Mouse (Mus musculus) midbrain, postnatal 0 days (tissue): ENCODE results near the gene Grk4. TPM values are rescaled to one million over a fixed set of nuclear protein-coding genes. Genes with fewer than 3 reads are reported as not detected.
"Not testable (repeated sequence)": the region's sequence is repeated elsewhere in the genome, so short reads cannot be mapped to it uniquely, and the experiment has no call there.

Experiments
- ATAC-seq: fragments of 200-750 bp; cut with Nextera tagmentation; 2 replicates; pipeline ENCODE4 v1.8.0; 2017; ENCODE audit warnings: moderate number of reproducible peaks, mild to moderate bottlenecking, moderate TSS enrichment, moderate library complexity; ENCODE audit not compliant: low FRiP score
- DNase-seq: peaks from one replicate; pipeline ENCODE4 v3.0.0-alpha.2; 2015; ENCODE audit warnings: low spot score
- H3K27ac ChIP-seq: fragments of 300-500 bp; sonication (generic); 2 replicates; pipeline ENCODE4 v1.5.1; 2014; ENCODE audit warnings: low read depth, mild to moderate bottlenecking, low read length, mixed read lengths
- H3K27me3 ChIP-seq: fragments of 300-500 bp; sonication (generic); 2 replicates; pipeline ENCODE4 v1.6.1; 2014; ENCODE audit warnings: low read length, control low read depth, mixed read lengths; ENCODE audit not compliant: insufficient read depth
- H3K36me3 ChIP-seq: fragments of 300-500 bp; sonication (generic); 2 replicates; pipeline ENCODE4 v1.6.1; 2014; ENCODE audit warnings: low read length, control low read depth, mixed read lengths; ENCODE audit not compliant: insufficient read depth
- H3K4me1 ChIP-seq: fragments of 300-500 bp; sonication (generic); 2 replicates; pipeline ENCODE4 v1.6.1; 2014; ENCODE audit warnings: mild to moderate bottlenecking, control low read depth, antibody characterized with exemption, low read length, mixed read lengths; ENCODE audit not compliant: insufficient read depth
- H3K4me2 ChIP-seq: fragments of 300-500 bp; sonication (generic); 2 replicates; pipeline ENCODE4 v1.6.1; 2014; ENCODE audit warnings: low read depth, mild to moderate bottlenecking, low read length, mixed read lengths; ENCODE audit not compliant: poor library complexity, severe bottlenecking
- H3K4me3 ChIP-seq: fragments of 300-500 bp; sonication (generic); 2 replicates; pipeline ENCODE4 v1.5.1; 2014; ENCODE audit warnings: low read depth, mild to moderate bottlenecking, low read length, moderate library complexity
- H3K9ac ChIP-seq: fragments of 300-500 bp; sonication (generic); replicated peaks from 2 replicates; pipeline ENCODE4 v1.6.1; 2014; ENCODE audit warnings: mild to moderate bottlenecking, low read length, moderate library complexity, mixed read lengths; ENCODE audit not compliant: poor library complexity, severe bottlenecking
- H3K9me3 ChIP-seq: fragments of 300-500 bp; sonication (generic); 2 replicates; pipeline ENCODE4 v1.6.1; 2016; ENCODE audit warnings: low read length, control low read depth
- CTCF ChIP-seq: IDR thresholded peaks from 2 replicates; pipeline ENCODE4 v1.5.1; 2016; ENCODE audit warnings: antibody characterized with exemption, mild to moderate bottlenecking
- WGBS: fragments of 180-500 bp; shearing (Covaris S2); extraction: QIAGEN DNeasy Blood & Tissue Kit; methylation state at CpG from one replicate; pipeline ENCODE4 v1.1.7; 2014; 5-methylcytosine and 5-hydroxymethylcytosine counted together
- polyA plus RNA-seq: library from polyadenylated mRNA; unstranded; fragments of >200 nt; fragmentation: Nextera tagmentation; extraction: Ambion mirVana; gene quantifications from 2 replicates; pipeline ENCODE4 v1.2.1, GENCODE M21; 2015
- total RNA-seq: library from RNA; depleted of rRNA; stranded (reverse); fragments of >200 nt; gene quantifications from 2 replicates; pipeline ENCODE4 v1.2.3, GENCODE M21; 2014

The Grk4 gene
- total and polyA plus RNA-seq, 2 experiments from 2014 or later = 3.0 to 4.2 TPM

- Histone ChIP-seq H3K4me1 (no peaks in the 10 kb centered on the region), H3K4me2 (no peak overlapping the region), H3K27ac (no peak overlapping the region), H3K9me3 (no peaks in the 10 kb centered on the region), H3K27me3 (no peaks in the 10 kb centered on the region), H3K36me3 (no peaks in the 10 kb centered on the region), H3K9ac (no peak overlapping the region), H3K4me3 (no peak overlapping the region)
- peak; percentile 15 for DNase-seq
- 75% methylated on average over 4 of the region's 4 CpGs for WGBS
- no peak for ATAC-seq
- TF ChIP-seq CTCF = peak; percentile 63
These were observed 10.1 kb downstream of the Grk4 start for GRCm38 (mm10) chr5:34670280-34670679.

- Histone ChIP-seq H3K36me3 (no peaks in the 10 kb centered on the region), H3K4me3 (no peak overlapping the region), H3K9me3 (no peaks in the 10 kb centered on the region), H3K27ac (no peak overlapping the region), H3K27me3 (no peaks in the 10 kb centered on the region), H3K9ac (no peak overlapping the region), H3K4me1 (no peaks in the 10 kb centered on the region), H3K4me2 (no peak overlapping the region)
- no peak for ATAC-seq
- TF ChIP-seq CTCF = no peak
- 97% methylated on average over 1 of the region's 1 CpGs for WGBS
- no peak for DNase-seq
These were observed 29.7 kb downstream of the Grk4 start for GRCm38 (mm10) chr5:34689868-34690267.

- ATAC-seq (no peak), DNase-seq (no peak)
- Histone ChIP-seq H3K9ac (no peak overlapping the region), H3K4me2 (no peak overlapping the region), H3K9me3 (no peaks in the 10 kb centered on the region), H3K4me3 (no peak overlapping the region), H3K27ac (no peak overlapping the region), H3K4me1 (no peaks in the 10 kb centered on the region), H3K36me3 (no peaks in the 10 kb centered on the region), H3K27me3 (no peaks in the 10 kb centered on the region)
- 70% methylated on average over 2 of the region's 2 CpGs for WGBS
- no peak for TF ChIP-seq CTCF
These were observed 32.6 kb downstream of the Grk4 start for GRCm38 (mm10) chr5:34692782-34693181.

GRCm38 (mm10) chr5:34695521-34695920, 35.3 kb downstream of the Grk4 start:
- no peaks in the 10 kb centered on the region for H3K9me3 ChIP-seq
- 72% methylated on average over 5 of the region's 5 CpGs for WGBS
- no peaks in the 10 kb centered on the region for H3K4me1 ChIP-seq
- DNase-seq = no peak
- no peak overlapping the region for H3K9ac ChIP-seq
- TF ChIP-seq CTCF = no peak
- no peaks in the 10 kb centered on the region for H3K36me3 ChIP-seq
- no peak for ATAC-seq
- H3K4me2 ChIP-seq = no peak overlapping the region
- no peak overlapping the region for H3K27ac ChIP-seq
- no peak overlapping the region for H3K4me3 ChIP-seq
- H3K27me3 ChIP-seq = no peaks in the 10 kb centered on the region

- Histone ChIP-seq H3K27me3 (no peaks in the 10 kb centered on the region), H3K4me1 (no peaks in the 10 kb centered on the region), H3K4me2 (no peak overlapping the region), H3K4me3 (no peak overlapping the region), H3K9me3 (no peaks in the 10 kb centered on the region), H3K36me3 (no peaks in the 10 kb centered on the region), H3K9ac (no peak overlapping the region), H3K27ac (no peak overlapping the region)
- TF ChIP-seq CTCF = no peak
- no peak for DNase-seq
- no peak for ATAC-seq
- whole genome bisulfite sequencing = 94% methylated on average over 1 of the region's 1 CpGs
These were observed 48.3 kb downstream of the Grk4 start for GRCm38 (mm10) chr5:34708436-34708835.

- H3K9me3 ChIP-seq, H3K4me3 ChIP-seq, H3K36me3 ChIP-seq, H3K9ac ChIP-seq, ATAC-seq, H3K27me3 ChIP-seq, H3K4me2 ChIP-seq, H3K4me1 ChIP-seq, DNase-seq, H3K27ac ChIP-seq: not testable (repeated sequence)
- 81% methylated on average over 3 of the region's 3 CpGs for WGBS
These were observed 54.2 kb downstream of the Grk4 start for GRCm38 (mm10) chr5:34714371-34714770.
